Mouse (Mus musculus): ENCODE data around the gene Kctd20.

GRCm38 (mm10) chr17:28961596-28961995, 9.8 kb downstream of the Kctd20 start:
- TF ChIP-seq MAX (IDR thresholded peaks at IDR 0.05) (no peak), CTCF (IDR thresholded peaks at IDR 0.05; ENCODE audit: control insufficient read depth, insufficient read depth, insufficient read length) (no peak), FOSL1 (IDR thresholded peaks at IDR 0.05; ENCODE audit: insufficient read depth, low read length, poor library complexity, severe bottlenecking) (no peak), MYOG (IDR thresholded peaks at IDR 0.05; ENCODE audit: control insufficient read depth, extremely low read depth, insufficient read length) (no peak)

All from C2C12 (cell line).